Mouse (Mus musculus) hindbrain, embryonic 10.5 days (tissue): Measurements from ENCODE around the gene Cyp46a1. TPM values are rescaled to one million over a fixed set of nuclear protein-coding genes. Genes with fewer than 3 reads are reported as not detected.

Experiments used
- DNase-seq: peaks from one replicate; pipeline ENCODE4 v3.0.0-alpha.2; 2017; ENCODE audit warnings: low spot score
- H3K27ac ChIP-seq: fragments of 300-500 bp; sonication (generic); 2 replicates; pipeline ENCODE4 v1.5.1; 2016; ENCODE audit warnings: mild to moderate bottlenecking, moderate library complexity
- H3K27me3 ChIP-seq: fragments of 300-500 bp; sonication (generic); 2 replicates; pipeline ENCODE4 v1.6.1; 2016; ENCODE audit warnings: mild to moderate bottlenecking; ENCODE audit not compliant: poor library complexity, insufficient read depth, severe bottlenecking
- H3K36me3 ChIP-seq: fragments of 300-500 bp; sonication (generic); 2 replicates; pipeline ENCODE4 v1.6.1; 2016; ENCODE audit warnings: mild to moderate bottlenecking, moderate library complexity
- H3K4me1 ChIP-seq: fragments of 300-500 bp; sonication (generic); replicated peaks from 2 replicates; pipeline ENCODE4 v1.6.1; 2016; ENCODE audit warnings: mild to moderate bottlenecking
- H3K4me3 ChIP-seq: fragments of 300-500 bp; sonication (generic); 2 replicates; pipeline ENCODE4 v1.5.1; 2016; ENCODE audit warnings: mild to moderate bottlenecking, moderate library complexity
- H3K9me3 ChIP-seq: fragments of 300-500 bp; sonication (generic); 2 replicates; pipeline ENCODE4 v1.6.1; 2016; ENCODE audit warnings: mild to moderate bottlenecking, moderate library complexity
- WGBS: fragments of 180-500 bp; shearing (Covaris S2); methylation state at CpG from one replicate; pipeline ENCODE4 v1.1.7; 2016; 5-methylcytosine and 5-hydroxymethylcytosine counted together
- polyA plus RNA-seq: library from polyadenylated mRNA; unstranded; fragments of >200 nt; fragmentation: Nextera tagmentation; extraction: Ambion mirVana; gene quantifications from 2 replicates; pipeline ENCODE4 v1.2.1, GENCODE M21; 2016

Gene Cyp46a1
- polyA plus RNA-seq, 1 experiment from 2014 or later, result 19.1 TPM

DNA sequence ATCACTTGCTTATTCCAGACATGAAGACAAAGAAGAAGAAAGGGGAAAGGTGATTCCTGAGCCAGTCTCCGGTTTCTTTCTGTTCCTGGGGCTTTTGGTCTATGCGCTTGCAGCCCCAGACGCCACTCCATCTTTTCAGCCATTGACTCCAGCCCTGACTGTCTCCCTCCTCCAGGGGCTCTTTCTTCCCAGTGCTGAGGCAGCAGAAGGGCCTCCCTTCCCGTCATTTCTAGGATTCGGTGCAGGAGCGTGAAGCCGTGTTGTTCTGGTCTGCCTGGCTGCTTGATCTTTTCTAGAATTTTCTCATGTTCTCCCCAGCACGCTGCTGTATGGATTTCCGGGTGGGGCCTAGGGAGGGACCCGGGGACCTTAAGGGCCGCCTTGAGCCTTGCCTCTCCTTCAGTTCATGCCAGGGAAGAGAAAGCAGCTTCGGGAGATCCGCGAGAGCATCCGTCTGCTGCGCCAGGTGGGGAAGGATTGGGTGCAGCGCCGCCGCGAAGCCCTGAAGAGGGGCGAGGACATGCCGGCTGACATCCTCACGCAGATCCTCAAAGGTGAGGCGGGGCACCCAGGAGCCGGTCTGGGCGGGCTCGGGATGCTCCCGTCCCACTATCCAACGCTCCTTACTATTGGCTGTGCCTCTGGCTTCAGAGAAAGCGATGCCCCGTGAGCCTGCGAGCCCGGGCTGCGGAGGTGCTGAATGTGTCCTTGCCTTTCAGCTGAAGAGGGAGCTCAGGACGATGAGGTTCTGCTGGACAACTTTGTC lies 18.4 kb downstream of the Cyp46a1 start:
- H3K4me1 ChIP-seq, result peaks cover 18% of the 10 kb centered on the region
- peaks cover 7% of the 10 kb centered on the region for H3K9me3 ChIP-seq
- peak overlapping the region; percentile 35 for H3K27ac ChIP-seq
- WGBS, result 8% methylated on average over 35 of the region's 35 CpGs
- H3K4me3 ChIP-seq, result peak overlapping the region; percentile 44
- peaks cover 59% of the 10 kb centered on the region for H3K27me3 ChIP-seq
- H3K36me3 ChIP-seq, result peaks cover 9% of the 10 kb centered on the region; the same call in 1 of the 2 replicates
- DNase-seq, result peak; percentile 24

DNA sequence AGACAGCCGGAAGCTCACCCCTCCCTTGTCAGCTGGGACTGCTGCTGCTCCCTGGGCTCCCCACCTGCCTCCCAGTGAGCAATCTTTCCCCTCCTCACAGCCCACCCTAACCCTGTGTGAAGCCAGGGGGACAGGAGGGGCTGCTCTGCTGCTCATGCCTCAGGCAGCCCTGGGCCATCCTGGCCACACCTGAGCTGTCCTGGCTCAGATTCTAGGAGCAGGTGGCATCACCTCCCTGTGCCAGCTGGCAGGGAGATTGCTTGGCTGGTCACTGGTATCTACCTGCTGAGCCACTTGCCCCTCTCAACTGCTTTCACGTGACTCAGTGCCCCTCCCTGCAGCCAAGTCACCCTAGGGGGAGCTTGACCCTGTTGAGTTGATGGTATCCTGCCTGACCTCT lies 20.1 kb downstream of the Cyp46a1 start:
- Histone ChIP-seq H3K36me3 (peaks cover 9% of the 10 kb centered on the region; the same call in 1 of the 2 replicates), H3K4me3 (no peak overlapping the region), H3K4me1 (peaks cover 18% of the 10 kb centered on the region), H3K27ac (no peak overlapping the region), H3K9me3 (peaks cover 7% of the 10 kb centered on the region), H3K27me3 (peaks cover 53% of the 10 kb centered on the region)
- WGBS, result 66% methylated on average over 2 of the region's 2 CpGs
- DNase-seq, result no peak

DNA sequence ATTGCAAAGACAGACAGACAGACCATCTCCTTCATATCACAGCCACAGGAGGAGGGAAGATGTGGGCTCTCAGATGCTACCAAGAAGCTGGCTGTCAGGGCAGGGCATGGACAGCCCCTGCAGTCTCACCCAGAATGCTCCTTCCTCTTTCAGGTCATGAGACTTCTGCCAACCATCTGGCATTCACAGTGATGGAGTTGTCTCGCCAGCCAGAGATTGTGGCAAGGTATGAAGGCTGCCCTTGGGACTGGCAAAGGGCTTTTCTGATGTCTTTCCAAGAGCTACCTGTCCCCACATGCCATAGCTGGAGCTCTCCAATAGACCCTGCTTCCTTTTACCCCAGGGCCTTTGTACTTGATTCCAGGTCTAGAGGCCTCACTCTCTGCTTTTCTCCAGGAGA lies 21.1 kb downstream of the Cyp46a1 start:
- H3K9me3 ChIP-seq, result peaks cover 7% of the 10 kb centered on the region
- DNase-seq, result no peak
- no peak overlapping the region for H3K27ac ChIP-seq
- H3K27me3 ChIP-seq, result peaks cover 48% of the 10 kb centered on the region
- no peak overlapping the region for H3K4me3 ChIP-seq
- H3K36me3 ChIP-seq, result peaks cover 9% of the 10 kb centered on the region; the same call in 1 of the 2 replicates
- peaks cover 13% of the 10 kb centered on the region for H3K4me1 ChIP-seq
- WGBS, result 100% methylated on average over 1 of the region's 1 CpGs

DNA sequence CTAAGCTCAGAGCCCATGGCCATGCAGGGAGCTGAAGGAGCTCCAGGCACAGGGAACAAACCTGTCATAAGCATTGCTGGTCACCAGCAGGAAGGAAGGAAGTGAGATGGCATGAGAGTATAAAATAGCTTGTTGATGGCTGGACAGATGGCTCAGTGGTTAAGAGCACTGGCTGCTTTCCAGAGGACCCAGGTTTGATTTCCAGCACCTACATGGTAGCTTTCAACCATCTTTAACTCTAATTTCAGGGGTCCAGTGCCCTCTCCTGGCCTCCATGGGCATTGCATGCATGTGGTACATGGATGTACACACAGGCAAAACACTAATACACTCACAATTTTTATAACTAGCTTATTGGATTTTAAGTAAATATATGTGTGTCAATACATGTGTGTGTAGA lies 21.8 kb downstream of the Cyp46a1 start:
- no peak for DNase-seq
- Histone ChIP-seq H3K4me3 (no peak overlapping the region), H3K4me1 (peaks cover 13% of the 10 kb centered on the region), H3K36me3 (peaks cover 9% of the 10 kb centered on the region; the same call in 1 of the 2 replicates), H3K27ac (no peak overlapping the region), H3K27me3 (peaks cover 42% of the 10 kb centered on the region), H3K9me3 (peaks cover 7% of the 10 kb centered on the region)

DNA sequence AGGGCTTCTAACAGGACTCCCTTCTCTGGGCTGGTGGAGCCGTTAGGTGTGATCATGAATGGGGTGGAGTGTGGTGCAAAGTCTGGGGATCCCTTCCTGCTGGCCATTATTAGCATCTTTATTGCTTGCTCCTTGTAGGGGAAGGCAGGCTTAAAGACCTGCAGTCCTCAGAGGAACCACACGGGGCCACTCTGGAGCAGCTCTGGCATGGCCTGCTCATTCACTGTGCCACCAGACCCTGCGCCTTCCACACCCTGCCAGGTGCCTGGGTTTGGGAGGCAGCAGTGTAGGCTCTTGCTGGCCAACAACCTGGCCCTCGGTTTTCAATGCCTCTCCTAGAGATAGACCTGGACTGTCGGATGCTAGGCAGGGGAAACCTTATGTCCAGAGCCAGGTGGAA lies 29.6 kb downstream of the Cyp46a1 start:
- Histone ChIP-seq H3K9me3 (no peaks in the 10 kb centered on the region), H3K4me3 (no peak overlapping the region), H3K36me3 (no peaks in the 10 kb centered on the region), H3K27me3 (peaks cover 5% of the 10 kb centered on the region; the same call in 1 of the 2 replicates), H3K4me1 (peaks cover 41% of the 10 kb centered on the region), H3K27ac (peak overlapping the region; percentile 12; the same call in 1 of the 2 replicates)
- DNase-seq, result peak; percentile 85
- 4% methylated on average over 5 of the region's 5 CpGs for WGBS

DNA sequence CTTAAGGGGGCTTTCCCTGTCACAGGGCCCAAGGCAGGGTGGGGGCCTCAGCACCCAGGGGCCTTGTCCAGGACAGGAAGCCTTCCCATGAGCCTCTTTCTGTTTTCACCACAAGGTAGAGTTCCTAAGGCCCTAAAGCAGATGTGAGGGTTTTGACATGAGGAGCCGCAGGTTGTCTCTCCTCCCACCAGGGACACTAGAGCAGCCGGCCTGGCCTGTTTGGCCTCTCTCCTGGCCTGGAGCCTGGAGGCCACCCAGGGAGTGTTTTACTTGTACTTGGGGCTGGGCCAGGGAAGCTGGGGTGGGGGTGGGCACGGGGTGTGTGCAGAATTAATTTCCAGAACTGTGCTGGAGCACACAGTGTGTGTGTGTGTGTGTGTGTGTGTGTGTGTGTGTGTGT lies 31.2 kb downstream of the Cyp46a1 start:
- Histone ChIP-seq H3K4me1 (peaks cover 53% of the 10 kb centered on the region), H3K9me3 (no peaks in the 10 kb centered on the region), H3K27ac (0 out of 2 replicates have a peak overlapping the region, but pooled peaks have one; percentile 6), H3K4me3 (no peak overlapping the region), H3K27me3 (no peaks in the 10 kb centered on the region), H3K36me3 (no peaks in the 10 kb centered on the region)
- 41% methylated on average over 3 of the region's 3 CpGs for WGBS
- no peak for DNase-seq

- Histone ChIP-seq H3K27me3 (no peaks in the 10 kb centered on the region), H3K36me3 (no peaks in the 10 kb centered on the region), H3K4me1 (peaks cover 59% of the 10 kb centered on the region), H3K4me3 (no peak overlapping the region), H3K27ac (peak overlapping the region; percentile 23; the same call in 1 of the 2 replicates), H3K9me3 (no peaks in the 10 kb centered on the region)
- WGBS, result 80% methylated on average over 7 of the region's 7 CpGs
- no peak for DNase-seq
These were observed 31.7 kb downstream of the Cyp46a1 start for GRCm38 (mm10) chr12:108365868-108366267.

DNA sequence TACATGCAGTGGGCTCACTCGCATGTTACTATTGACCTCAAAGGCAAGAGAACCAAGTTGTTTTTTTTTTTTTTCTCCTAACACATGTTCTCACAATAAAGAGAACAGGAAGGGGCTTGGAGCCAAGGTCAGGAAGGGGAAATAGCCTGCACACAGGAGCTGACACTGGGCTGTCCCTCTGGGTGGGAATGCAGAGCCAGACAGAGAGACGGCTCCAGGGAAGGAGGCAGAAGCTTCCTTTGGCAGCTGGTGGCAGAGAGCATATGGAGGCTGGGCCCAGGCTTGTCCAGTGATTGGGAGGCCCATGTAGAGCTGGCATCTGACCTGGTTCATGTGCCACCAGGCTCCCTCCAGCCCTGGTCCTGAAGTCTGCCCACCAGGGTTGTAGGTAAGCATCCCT lies 33.7 kb downstream of the Cyp46a1 start:
- peaks cover 68% of the 10 kb centered on the region for H3K4me1 ChIP-seq
- no peak for DNase-seq
- 0 out of 2 replicates have a peak overlapping the region, but pooled peaks have one; percentile 58 for H3K27ac ChIP-seq
- WGBS, result 83% methylated on average over 2 of the region's 2 CpGs
- H3K36me3 ChIP-seq, result no peaks in the 10 kb centered on the region
- no peaks in the 10 kb centered on the region for H3K27me3 ChIP-seq
- H3K4me3 ChIP-seq, result no peak overlapping the region
- H3K9me3 ChIP-seq, result no peaks in the 10 kb centered on the region

DNA sequence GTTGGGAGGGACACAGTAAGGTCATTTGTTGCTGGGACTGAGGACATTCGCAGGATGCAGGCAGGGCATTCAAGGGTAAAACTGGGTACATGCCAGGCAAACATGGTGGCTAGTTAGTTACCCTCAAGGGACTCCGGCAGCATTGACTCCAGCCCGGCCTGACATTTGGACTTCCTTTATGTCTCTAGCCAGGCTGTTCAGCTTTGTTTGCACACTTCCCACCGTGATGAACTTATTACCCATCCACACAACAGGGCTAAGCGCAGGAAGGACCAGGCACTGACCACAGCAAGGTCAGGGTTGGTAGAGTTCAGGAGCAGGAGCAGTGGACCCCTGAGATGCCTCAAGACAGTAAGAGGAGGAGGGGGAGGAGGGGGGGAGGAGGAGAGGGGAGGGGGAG lies 34.7 kb downstream of the Cyp46a1 start:
- WGBS, result 61% methylated on average over 5 of the region's 5 CpGs
- Histone ChIP-seq H3K27ac (peak overlapping the region; percentile 58), H3K4me1 (peaks cover 61% of the 10 kb centered on the region)

DNA sequence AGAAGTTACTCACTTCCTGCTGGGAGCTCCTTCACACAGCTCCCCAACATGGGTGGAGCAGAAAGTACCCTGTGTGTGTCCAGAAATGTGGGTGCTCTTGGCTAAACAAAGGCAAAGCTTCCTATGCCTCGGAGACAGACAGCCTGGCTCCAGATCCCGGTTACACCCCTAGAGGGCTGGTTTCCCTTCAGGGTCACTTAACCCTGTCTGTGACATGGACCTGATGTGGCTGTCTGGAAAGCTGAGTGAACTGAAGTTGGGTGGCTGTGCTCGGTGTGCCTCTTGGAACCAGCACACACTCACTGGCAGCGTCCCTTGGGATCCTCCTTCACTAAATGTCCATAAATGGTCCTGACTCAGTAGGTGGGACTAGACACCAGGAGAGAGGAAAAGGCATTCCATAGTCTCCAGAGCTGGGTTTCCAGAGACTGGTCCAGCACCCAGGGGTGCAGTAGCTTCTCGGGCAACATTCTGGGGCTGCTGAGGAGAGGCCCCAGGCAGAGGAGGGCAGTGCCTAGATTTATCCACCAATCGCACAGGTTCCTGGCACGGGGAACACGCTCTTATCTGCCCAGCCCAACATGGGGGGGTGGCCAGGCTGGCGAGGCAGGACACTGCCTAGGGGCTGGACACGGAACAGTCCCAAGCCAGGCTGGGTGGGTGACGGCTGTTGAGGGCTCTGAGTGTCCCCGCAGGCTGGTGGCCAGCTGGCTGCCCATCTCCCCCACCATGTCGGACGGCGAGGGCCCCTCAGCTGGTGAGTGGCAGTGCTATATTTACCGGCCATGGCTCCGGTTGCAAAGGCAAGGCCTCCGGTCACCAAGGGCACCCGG lies 36.6 kb downstream of the Cyp46a1 start, which contains the start of gene Eml1:
Gene Eml1, plus strand, starts transcription at position 362 of the 833 bp plus-strand sequence.
- Histone ChIP-seq H3K4me1 (peaks cover 55% of the 10 kb centered on the region), H3K36me3 (no peaks in the 10 kb centered on the region), H3K27me3 (no peaks in the 10 kb centered on the region), H3K4me3 (no peak within 1 kb of the TSS), H3K27ac (peak within 1 kb of the TSS; percentile 58), H3K9me3 (no peaks in the 10 kb centered on the region)
- 82% methylated on average over 19 of the region's 19 CpGs for WGBS
- DNase-seq, result no peak

More for the DNA sequence above, 34.7 kb downstream of the Cyp46a1 start:
- Histone ChIP-seq H3K27me3 (no peaks in the 10 kb centered on the region), H3K9me3 (no peaks in the 10 kb centered on the region), H3K4me3 (no peak overlapping the region), H3K36me3 (no peaks in the 10 kb centered on the region)
- no peak for DNase-seq

GRCm38 (mm10) chr12:108371429-108371765 lies 37.2 kb downstream of the Cyp46a1 start:
- Histone ChIP-seq H3K27ac (peak overlapping the region; percentile 58), H3K4me3 (no peak overlapping the region), H3K4me1 (peaks cover 53% of the 10 kb centered on the region), H3K36me3 (no peaks in the 10 kb centered on the region), H3K27me3 (no peaks in the 10 kb centered on the region), H3K9me3 (no peaks in the 10 kb centered on the region)
- WGBS, result 74% methylated on average over 6 of the region's 6 CpGs
- DNase-seq, result no peak

DNA sequence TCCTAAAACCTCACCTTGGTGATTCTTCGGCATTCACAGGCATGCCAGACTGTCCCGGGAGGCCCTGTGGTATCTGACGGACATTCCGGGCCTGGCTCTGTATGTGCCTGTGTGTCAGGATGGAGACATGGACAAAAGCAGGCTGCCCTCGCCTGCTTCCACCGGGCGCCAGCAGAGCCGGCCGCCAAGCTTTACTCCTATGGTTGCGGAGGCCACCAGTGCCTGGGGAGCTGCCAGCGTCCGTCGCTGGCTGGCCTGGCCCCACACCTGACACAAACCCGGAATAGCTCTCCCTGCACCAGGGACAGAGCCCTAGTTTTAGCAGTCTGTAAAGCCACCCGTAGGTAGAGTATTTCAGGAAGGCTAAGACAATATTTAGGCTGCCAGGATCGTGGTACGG lies 38.1 kb downstream of the Cyp46a1 start:
- WGBS, result 78% methylated on average over 17 of the region's 17 CpGs
- Histone ChIP-seq H3K4me3 (no peak overlapping the region), H3K9me3 (no peaks in the 10 kb centered on the region), H3K36me3 (no peaks in the 10 kb centered on the region), H3K4me1 (peaks cover 53% of the 10 kb centered on the region), H3K27ac (peak overlapping the region; percentile 60; the same call in 1 of the 2 replicates), H3K27me3 (no peaks in the 10 kb centered on the region)
- DNase-seq, result no peak

DNA sequence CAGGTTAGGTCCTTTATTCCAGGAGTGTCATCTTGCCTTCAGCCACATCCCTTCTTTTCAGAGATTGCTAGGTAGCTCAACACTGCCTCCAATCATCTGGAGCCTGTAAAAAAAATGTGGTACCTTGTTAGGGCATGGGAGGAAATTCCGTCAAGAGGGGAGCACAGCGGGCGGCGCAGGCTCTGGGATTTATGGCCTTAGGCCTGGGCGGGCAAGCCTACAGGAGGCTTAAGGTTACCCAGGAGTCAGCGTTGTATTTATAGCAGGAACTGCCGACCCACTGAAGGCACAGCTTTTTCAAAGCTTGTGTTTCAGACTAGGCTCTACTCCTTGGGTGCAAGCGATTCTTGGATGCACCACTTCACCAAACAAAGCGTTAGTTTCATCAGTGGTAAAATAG lies 39.4 kb downstream of the Cyp46a1 start:
- Histone ChIP-seq H3K4me1 (peaks cover 50% of the 10 kb centered on the region), H3K4me3 (no peak overlapping the region), H3K36me3 (no peaks in the 10 kb centered on the region), H3K27me3 (no peaks in the 10 kb centered on the region), H3K27ac (no peak overlapping the region; the same call in 1 of the 2 replicates), H3K9me3 (no peaks in the 10 kb centered on the region)
- WGBS, result 86% methylated on average over 9 of the region's 9 CpGs
- no peak for DNase-seq
